Mouse (Mus musculus) splenic B cell, adult 2 months (primary cell): Measurements from ENCODE around the gene Ccdc186.
A peak's percentile ranks its signal among the peaks of the same experiment; 100 is the strongest.

Source experiments
- DNase-seq: peaks from one replicate; pipeline ENCODE4 v3.0.0-alpha.2; 2011; ENCODE audit warnings: low read depth, low spot score
- H3K27me3 ChIP-seq: 2 replicates; pipeline ENCODE4 v1.6.1; 2012; ENCODE audit warnings: mild to moderate bottlenecking, low read length, moderate library complexity, mixed read lengths; ENCODE audit not compliant: control insufficient read depth, poor library complexity, insufficient read depth, severe bottlenecking
- H3K36me3 ChIP-seq: 2 replicates; pipeline ENCODE4 v1.6.1; 2012; ENCODE audit warnings: mild to moderate bottlenecking, low read length, moderate library complexity, mixed read lengths; ENCODE audit not compliant: control insufficient read depth, poor library complexity, insufficient read depth, severe bottlenecking

The Ccdc186 gene

DNA sequence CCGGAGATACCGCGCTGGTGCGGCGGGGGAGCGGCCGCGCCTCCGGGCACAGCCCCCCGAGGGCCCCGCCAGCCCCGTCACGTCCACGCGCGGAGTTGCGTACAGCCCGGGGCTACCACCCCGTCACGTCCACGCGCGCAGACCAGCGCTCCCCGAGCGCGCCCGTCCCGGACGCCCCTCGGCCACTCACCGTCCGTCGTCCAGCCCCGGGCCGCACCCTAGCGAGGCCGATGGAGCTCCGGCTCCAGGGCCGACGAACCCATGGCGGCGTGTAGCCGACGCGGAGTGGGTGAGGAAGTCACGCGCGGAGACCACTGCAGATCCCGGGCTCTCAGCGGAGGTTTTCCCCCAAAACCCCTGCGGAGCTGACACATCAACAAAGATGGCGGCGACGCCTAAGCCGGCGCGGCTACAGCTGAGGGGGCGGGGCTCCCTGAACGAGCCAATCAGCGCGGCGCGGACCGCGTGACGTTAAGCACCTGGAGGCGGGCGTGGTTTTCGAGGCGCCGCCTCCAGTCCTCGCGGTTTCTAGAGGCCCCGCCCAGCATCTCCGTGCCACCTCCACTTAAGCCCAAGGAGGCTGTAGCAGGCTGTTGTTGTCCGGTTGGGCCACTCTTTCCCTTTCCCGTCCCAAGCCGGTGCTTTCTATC is at the start of gene Ccdc186:
Ccdc186 (minus strand) TSS at position 393 of the 650 bp plus-strand sequence.
- DNase-seq = peak; percentile 96
- Histone ChIP-seq H3K36me3 (no peaks in the 10 kb centered on the region), H3K27me3 (no peaks in the 10 kb centered on the region)

DNA sequence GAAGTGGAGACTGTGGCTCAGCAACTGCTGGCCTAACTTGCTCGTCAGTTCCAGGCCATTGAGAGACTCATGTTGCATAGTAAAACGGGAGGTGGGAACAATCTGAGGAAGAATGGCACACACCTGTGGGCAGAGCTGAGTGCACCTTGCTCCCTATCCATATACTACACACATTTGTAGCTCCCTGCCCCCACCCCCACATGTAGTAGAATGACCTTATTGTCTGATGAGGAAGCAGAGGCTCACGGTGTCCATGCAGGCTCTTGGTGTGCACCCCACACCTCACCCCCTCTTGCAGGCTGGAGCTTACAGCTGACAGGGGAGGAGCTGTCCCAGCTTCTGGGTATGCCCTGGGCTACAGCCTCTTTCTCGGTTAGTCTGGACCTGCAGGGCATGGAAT is 45.7 kb upstream of the Ccdc186 start:
- no peak for DNase-seq
- no peaks in the 10 kb centered on the region for H3K36me3 ChIP-seq
- no peaks in the 10 kb centered on the region for H3K27me3 ChIP-seq

DNA sequence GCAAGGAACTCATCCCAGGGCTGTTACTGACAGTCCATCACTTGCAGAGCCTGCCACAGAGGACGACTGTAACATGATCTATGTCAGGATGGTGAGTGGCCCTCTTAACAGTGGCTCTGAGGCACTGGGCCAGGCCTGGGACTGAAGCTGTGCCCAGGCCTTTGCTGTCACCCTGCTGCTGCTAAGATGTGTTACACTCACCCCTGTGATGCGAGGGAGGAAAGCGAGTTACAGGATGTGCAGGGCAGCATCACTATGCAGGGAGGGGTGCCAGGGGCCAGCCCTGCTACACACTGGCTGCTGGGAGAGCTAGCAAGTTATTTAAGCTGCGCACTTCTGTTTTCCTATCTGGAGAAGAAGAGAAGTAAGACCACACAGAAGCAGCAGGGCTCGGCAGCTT is 34.5 kb upstream of the Ccdc186 start:
- no peak for DNase-seq
- Histone ChIP-seq H3K27me3 (no peaks in the 10 kb centered on the region), H3K36me3 (no peaks in the 10 kb centered on the region)

DNA sequence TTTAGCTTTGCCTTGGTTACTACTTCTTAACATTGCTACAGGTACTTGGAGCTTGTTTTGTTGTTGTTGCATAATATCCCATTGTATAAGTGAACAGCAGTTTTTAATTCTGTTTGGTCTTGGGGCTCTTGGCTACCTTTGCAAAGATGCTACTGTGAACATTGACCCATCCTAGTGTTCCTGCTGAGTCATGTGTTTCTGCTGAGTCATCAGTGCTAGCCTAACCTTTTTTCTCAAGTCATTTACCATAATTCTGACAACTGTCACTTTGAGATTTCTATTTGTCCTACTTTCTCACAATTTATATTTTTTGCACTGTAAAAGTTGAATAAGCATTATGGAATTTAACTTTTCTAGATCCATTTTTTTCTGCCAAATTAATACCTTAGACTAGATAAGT is 30.6 kb upstream of the Ccdc186 start:
- H3K36me3 ChIP-seq = no peaks in the 10 kb centered on the region
- H3K27me3 ChIP-seq = no peaks in the 10 kb centered on the region
- DNase-seq = no peak

DNA sequence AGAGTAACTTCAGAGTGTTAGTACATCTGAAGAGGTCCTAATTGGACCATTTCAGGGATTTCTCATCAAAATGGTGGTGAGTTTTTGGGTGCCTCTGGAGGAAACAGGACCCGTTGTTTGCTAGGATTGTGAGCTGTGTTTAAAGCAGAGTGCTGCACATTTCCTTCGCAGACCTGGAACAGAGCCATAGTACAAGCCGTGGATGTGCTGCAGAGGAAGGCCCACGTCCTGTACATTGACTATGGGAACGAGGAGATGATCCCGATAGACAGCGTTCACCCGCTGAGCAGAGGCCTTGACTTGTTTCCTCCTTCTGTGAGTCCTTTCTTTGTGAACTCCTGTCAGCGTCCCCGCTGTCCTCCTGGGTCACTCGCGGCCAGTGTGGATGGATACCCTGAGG is 21.0 kb upstream of the Ccdc186 start:
- no peak for DNase-seq
- Histone ChIP-seq H3K36me3 (no peaks in the 10 kb centered on the region), H3K27me3 (no peaks in the 10 kb centered on the region)

DNA sequence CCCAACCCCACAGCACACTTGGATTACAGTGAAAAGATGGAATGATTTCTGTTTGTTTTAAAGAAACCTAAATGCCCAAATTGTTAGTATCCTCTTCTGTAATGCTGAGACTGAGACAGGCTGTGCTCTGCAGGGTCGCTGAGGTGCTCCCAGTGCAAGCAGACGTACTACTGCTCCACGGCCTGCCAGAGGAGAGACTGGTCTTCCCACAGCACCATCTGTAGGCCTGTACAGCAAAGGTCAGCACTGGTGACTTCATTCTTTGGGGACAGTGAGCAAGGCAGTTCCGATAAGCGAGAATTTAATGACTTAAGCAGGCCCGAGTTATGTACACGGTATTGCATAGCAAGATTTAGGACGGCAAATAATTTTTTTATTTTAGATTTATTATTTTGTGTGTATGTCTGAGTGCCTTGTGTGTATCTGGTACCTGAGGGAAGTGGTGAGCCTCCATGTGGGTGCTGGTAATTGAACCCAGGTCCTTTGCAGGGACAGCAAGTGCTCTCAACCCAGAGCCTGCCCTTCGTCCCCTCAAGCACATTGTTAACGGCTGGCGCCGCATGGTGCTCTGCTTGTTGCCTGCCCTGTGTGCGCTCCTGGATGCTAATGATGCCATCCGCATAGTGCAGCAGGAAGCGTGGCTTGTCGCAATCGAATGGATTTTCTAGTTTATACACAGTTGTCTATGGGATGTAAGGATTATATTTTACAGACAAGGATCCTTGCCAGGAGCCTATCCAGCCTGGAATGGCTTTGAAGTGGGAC is 17.1 kb upstream of the Ccdc186 start:
- Histone ChIP-seq H3K36me3 (no peaks in the 10 kb centered on the region), H3K27me3 (no peaks in the 10 kb centered on the region)
- DNase-seq = no peak

DNA sequence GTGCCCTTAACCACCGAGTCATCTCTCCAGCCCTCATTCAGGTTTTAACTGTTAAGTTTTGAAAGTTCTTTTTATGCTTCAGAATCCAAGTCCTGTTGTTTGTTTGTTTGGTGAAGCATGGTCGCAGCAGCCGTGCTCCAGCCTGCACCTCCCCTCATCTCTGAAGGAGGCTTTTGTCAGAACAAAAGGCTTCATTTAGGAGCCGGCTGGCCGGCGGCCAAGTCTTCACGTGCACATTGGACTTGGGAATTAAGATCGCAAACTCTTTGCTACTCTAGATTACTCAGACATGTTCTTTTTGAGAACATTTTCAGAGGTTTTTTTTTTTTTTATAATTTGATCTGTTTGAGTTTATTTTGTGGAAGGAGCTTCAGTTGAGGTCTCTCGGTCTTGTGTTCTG is 13.3 kb upstream of the Ccdc186 start:
- no peak for DNase-seq
- no peaks in the 10 kb centered on the region for H3K27me3 ChIP-seq
- no peaks in the 10 kb centered on the region for H3K36me3 ChIP-seq

DNA sequence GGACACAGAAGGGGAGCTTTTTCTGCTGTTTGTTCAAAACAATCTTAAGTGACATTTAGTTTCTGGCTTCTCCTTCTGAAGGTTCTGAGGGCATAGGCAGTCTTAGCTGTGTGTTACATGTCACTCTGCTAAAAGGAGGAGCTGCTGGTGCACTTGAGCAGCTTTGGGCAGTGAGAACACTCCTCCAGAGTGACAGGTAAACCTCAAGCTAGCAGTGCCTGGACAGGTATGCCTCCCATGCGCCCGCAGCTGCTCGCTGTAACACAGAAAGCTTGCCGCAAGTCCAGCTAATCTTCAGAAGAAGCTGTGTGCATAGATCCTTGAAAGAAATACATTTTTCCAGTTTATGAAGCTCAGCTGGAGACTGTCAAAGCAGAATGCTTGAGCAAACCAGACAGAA is 8.2 kb upstream of the Ccdc186 start:
- Histone ChIP-seq H3K27me3 (no peaks in the 10 kb centered on the region), H3K36me3 (no peaks in the 10 kb centered on the region)
- no peak for DNase-seq

DNA sequence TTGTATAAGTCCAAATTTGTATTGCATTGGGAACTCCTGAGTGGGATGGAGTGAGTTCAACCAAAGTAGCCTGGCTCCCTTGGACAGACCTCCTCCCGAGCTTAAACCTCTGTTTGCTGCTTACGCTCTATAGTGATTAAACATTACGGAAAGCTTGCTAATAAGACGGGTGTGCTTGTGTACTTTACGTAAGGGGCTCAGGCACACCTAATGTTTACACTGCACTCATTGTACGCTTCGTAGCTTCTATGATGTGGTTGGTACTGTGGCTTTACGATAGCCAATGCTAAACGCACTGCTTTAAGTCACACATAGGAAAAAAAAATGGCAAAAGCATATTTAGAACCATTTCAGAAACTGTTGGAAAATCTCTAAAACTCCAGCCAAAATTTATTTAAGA is 7.3 kb upstream of the Ccdc186 start:
- no peak for DNase-seq
- no peaks in the 10 kb centered on the region for H3K36me3 ChIP-seq
- no peaks in the 10 kb centered on the region for H3K27me3 ChIP-seq

DNA sequence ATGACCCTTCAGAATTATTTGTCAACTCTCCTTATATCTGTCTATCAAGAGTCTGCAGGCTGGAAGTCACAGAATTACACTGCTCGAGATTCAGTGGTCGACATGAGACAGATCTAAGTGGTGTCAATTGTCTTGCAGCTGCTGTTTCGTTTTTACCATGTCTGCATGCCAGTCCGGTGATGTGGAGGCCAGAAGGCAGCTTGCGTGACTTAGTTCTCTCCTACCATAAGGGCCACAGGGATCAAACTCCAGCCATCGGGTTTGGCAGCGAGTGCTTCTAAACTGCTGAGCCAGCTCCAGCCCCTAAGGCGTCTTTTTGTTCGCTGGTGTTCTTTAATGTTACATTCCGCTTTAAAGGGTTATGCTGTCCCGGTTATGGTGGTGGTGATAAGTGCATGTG is 6.3 kb upstream of the Ccdc186 start:
- Histone ChIP-seq H3K36me3 (no peaks in the 10 kb centered on the region), H3K27me3 (no peaks in the 10 kb centered on the region)
- no peak for DNase-seq

DNA sequence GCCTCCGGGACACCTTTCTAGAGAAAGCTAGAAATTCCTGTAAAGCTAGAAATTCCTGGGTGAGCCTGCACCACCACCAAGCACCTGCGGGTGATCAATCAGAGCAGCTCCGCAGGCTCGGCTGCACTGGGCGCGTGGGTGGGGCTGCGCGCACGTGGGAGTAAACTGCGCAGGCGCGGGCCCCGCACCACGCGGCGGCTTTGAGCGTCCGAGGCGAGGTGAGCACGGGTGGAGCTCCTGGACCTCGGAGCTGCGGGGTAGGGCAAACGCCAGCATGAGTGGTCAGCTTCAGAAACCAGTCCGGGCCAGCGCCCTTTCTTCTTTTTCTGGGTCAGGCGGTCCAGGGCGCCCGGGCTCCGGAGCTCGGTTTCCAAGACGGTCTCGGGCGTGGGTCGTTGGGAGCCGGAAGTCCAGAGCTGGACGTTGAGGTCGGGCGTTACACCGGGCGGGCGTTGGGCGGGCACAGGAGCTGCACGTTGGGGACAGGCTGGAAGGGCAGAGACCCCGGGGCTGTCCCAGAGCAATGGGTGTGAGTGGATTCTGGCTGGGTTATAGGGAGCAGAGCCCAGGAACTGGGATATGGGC is 4.1 kb upstream of the Ccdc186 start, which contains the start of gene Tdrd1:
Tdrd1 (plus strand) TSS at position 163 of the 585 bp plus-strand sequence.
- DNase-seq = peak; percentile 17
- Histone ChIP-seq H3K36me3 (no peaks in the 10 kb centered on the region), H3K27me3 (no peaks in the 10 kb centered on the region)

DNA sequence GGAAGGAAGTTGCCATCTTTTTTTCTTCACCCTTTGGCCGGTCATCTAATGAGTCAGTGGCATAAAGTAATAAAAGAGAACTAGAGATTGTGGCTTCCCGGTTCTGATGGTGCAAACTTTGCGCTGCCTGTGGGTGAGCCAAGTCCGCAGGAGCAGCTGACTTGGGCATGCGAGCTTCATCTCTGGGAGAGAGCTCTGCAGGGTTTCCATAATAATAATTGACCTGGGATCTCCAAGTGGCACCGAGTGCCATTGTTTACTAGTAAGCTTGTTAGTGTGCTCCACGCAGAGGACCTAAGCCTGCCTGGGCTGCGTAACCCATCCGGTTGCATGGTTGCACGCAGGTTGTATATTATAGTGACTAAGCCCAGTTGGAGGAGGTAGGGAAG is 452 bp upstream of the Ccdc186 start:
- no peak for DNase-seq
- Histone ChIP-seq H3K27me3 (no peaks in the 10 kb centered on the region), H3K36me3 (no peaks in the 10 kb centered on the region)

DNA sequence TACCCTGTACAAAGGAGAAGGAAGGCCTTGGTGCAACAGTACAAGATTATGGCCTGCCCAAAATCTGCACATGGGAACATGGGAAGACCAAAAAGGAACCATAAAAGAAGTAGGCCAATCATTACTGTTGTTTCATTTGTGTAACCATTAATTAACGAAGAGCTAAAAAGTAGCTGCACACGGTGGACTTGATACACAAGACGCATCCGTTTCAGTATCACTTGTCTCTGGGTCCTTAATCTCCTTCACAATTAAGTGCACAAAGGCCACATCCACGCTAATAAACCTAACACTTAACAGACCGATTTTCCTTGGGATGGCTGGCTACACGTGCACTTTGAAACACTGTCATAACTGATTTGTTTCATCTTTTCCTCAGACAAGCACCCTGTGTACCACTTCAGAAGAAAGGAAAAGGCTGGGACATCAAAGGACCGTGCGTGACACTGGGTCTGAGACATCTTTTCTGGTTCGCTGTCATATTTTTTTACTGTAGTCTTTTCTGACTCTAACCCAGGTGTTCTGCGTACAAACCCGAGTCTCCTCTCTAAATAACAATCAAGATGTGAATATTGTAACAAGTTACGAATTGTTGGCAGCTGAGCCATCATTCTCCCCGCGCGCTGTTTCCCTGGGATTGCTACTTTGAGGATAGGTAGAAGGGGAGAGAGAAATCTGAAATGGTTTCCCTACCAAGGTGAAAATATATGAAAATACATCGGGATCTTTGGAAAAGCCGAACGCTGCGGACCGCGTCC is 771 bp downstream of the Ccdc186 start:
- Histone ChIP-seq H3K36me3 (no peaks in the 10 kb centered on the region), H3K27me3 (no peaks in the 10 kb centered on the region)
- DNase-seq = peak; percentile 14

DNA sequence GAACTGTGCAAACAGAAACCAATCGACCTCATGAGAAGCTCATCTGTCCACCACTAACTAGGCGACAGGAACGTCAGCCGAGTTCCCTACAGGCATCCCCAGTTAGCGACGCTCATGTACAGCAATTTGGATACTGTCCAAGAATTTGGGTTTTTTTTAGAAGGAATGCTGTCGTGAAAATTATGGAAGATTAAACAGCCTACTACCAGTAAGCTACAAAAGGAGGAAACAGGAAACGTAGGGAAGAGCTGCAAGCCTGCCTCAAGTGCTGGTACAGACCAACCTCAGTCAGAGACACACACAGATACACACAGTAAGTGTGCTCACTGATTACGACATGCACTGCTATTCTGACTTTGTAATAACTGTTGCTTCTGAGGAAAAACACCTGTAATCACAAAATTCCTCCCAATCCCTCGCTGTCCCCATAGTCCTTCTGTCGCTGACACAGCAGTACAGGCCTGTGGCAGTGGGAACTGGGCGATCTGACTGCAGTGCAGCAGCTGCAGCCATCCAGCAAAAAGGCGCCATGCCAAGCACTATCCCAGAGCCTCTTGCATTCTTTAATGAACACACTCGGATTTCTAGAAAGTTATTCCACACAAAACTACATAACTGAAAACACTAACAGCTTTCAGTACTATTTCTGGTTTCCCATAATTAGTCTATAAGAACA is 4.0 kb downstream of the Ccdc186 start:
- no peak for DNase-seq
- H3K36me3 ChIP-seq = no peaks in the 10 kb centered on the region
- H3K27me3 ChIP-seq = no peaks in the 10 kb centered on the region
